Mouse (Mus musculus) heart, embryonic 16.5 days (tissue): ENCODE measurements around the gene Gm10260. TPM values are rescaled to one million over a fixed set of nuclear protein-coding genes. Genes with fewer than 3 reads are reported as not detected.

ENCODE experiments used
- ATAC-seq: fragments of 200-750 bp; cut with Nextera tagmentation; replicated peaks from 2 replicates; pipeline ENCODE4 v1.8.0; 2017; ENCODE audit warnings: moderate number of reproducible peaks; ENCODE audit not compliant: insufficient read depth, low FRiP score; ENCODE audit errors: extremely low read depth
- H3K27ac ChIP-seq: fragments of 300-500 bp; sonication (generic); 2 replicates; pipeline ENCODE4 v1.5.1; 2014; ENCODE audit warnings: mild to moderate bottlenecking, low read length, control low read depth, moderate library complexity
- H3K27me3 ChIP-seq: fragments of 300-500 bp; sonication (generic); 2 replicates; pipeline ENCODE4 v1.6.1; 2014; ENCODE audit warnings: low read length, mixed read lengths; ENCODE audit not compliant: control insufficient read depth, insufficient read depth
- H3K36me3 ChIP-seq: fragments of 300-500 bp; sonication (generic); 2 replicates; pipeline ENCODE4 v1.6.1; 2014; ENCODE audit not compliant: control insufficient read depth, insufficient read depth
- H3K4me1 ChIP-seq: fragments of 300-500 bp; sonication (generic); 2 replicates; pipeline ENCODE4 v1.6.1; 2014; ENCODE audit warnings: low read length, mixed read lengths; ENCODE audit not compliant: control insufficient read depth, insufficient read depth
- H3K4me2 ChIP-seq: fragments of 300-500 bp; sonication (generic); 2 replicates; pipeline ENCODE4 v1.6.1; 2014; ENCODE audit warnings: low read depth, mild to moderate bottlenecking, control low read depth, low read length
- H3K4me3 ChIP-seq: fragments of 300-500 bp; sonication (generic); 2 replicates; pipeline ENCODE4 v1.5.1; 2014; ENCODE audit warnings: mild to moderate bottlenecking, control low read depth, low read length
- H3K9ac ChIP-seq: fragments of 300-500 bp; sonication (generic); 2 replicates; pipeline ENCODE4 v1.6.1; 2014; ENCODE audit warnings: low read length, control low read depth
- H3K9me3 ChIP-seq: fragments of 300-500 bp; sonication (generic); replicated peaks from 2 replicates; pipeline ENCODE4 v1.6.1; 2016; ENCODE audit warnings: low read length; ENCODE audit not compliant: control insufficient read depth
- WGBS: fragments of 180-500 bp; shearing (Covaris S2); extraction: QIAGEN DNeasy Blood & Tissue Kit; methylation state at CpG from one replicate; pipeline ENCODE4 v1.1.7; 2014; 5-methylcytosine and 5-hydroxymethylcytosine counted together
- polyA plus RNA-seq: library from polyadenylated mRNA; unstranded; fragments of >200 nt; fragmentation: Nextera tagmentation; extraction: Ambion mirVana; gene quantifications from 2 replicates; pipeline ENCODE4 v1.2.1, GENCODE M21; 2015

Gene Gm10260
- 4.5 and 21.3 TPM in 2 replicates for polyA plus RNA-seq

DNA sequence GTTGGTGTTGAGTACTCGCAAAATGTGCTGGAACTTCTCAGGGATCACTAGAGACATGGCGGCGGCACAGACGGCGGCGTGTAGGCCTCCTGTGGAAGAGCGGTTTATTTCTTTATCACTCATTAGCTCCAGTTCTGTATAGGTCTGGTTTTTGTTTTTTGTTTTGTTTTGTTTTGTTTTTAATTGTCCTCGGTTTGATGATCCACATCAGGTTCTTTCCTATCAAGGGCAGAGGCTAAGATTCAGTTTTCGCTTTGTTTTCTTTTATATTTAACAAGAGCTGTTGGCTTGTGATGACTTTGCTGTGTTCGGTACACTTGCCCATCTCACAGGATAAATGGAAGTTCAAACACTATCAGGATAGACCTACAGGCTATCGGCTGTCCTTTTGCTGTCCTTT is at the start of gene Gm10260:
Gene Gm10260 (minus strand): TSS at position 101 of the 400 bp plus-strand sequence.
- no peak within 1 kb of the TSS for H3K9ac ChIP-seq
- H3K9me3 ChIP-seq = no peaks in the 10 kb centered on the region
- no peak within 1 kb of the TSS for H3K4me3 ChIP-seq
- no peaks in the 10 kb centered on the region for H3K36me3 ChIP-seq
- H3K27me3 ChIP-seq = no peaks in the 10 kb centered on the region
- peaks cover 10% of the 10 kb centered on the region for H3K4me1 ChIP-seq
- H3K27ac ChIP-seq = no peak within 1 kb of the TSS
- 95% methylated on average over 10 of the region's 11 CpGs for WGBS
- no peak for ATAC-seq
- H3K4me2 ChIP-seq = no peak within 1 kb of the TSS

DNA sequence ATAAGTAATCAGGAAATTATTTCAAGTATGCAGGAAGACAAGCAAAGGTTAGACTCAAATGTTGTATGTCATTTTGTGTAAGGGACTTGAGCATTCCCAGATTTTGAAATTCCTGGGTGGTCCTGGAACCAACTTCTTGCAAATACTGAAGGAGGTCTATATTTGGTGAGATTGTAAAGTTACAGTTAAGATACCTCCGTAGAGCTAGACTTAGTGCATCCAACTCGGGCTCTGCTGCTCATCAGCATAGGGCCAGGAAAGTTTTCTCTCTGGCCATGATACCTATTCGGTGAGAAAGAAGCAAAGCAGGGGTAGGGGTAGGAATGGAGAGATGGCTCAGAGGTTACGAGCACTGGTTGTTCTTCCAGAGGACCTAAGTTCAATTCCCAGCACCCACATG is 49.4 kb upstream of the Gm10260 start:
- WGBS = 82% methylated on average over 4 of the region's 4 CpGs
- Histone ChIP-seq H3K4me1 (no peaks in the 10 kb centered on the region), H3K4me3 (no peak overlapping the region), H3K27ac (no peak overlapping the region), H3K36me3 (no peaks in the 10 kb centered on the region), H3K9ac (no peak overlapping the region), H3K9me3 (no peaks in the 10 kb centered on the region), H3K4me2 (no peak overlapping the region), H3K27me3 (no peaks in the 10 kb centered on the region)
- no peak for ATAC-seq

DNA sequence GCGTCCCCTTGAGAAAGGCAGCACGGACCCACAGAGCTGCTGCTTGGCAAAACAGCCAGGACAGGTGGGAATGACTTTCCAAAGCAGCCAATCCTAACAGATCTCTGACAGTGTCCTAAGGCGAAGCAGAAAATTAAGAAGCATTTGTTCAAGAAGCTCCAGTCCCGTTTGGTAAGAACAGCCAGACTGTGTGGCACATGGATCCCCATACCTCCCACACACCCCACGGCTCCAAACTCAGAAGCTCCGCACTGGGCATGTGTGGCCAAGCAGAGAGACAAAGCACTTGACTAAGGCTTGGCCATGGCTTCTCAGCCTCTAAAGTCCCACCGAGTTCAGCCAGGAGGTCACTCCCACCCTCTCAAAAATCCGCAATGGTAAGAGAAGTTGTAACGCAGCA is 45.5 kb upstream of the Gm10260 start:
- no peaks in the 10 kb centered on the region for H3K4me1 ChIP-seq
- no peak for ATAC-seq
- H3K27me3 ChIP-seq = no peaks in the 10 kb centered on the region
- H3K4me3 ChIP-seq = no peak overlapping the region
- H3K27ac ChIP-seq = no peak overlapping the region
- WGBS = 79% methylated on average over 9 of the region's 9 CpGs
- H3K4me2 ChIP-seq = no peak overlapping the region
- no peaks in the 10 kb centered on the region for H3K9me3 ChIP-seq
- H3K36me3 ChIP-seq = no peaks in the 10 kb centered on the region
- H3K9ac ChIP-seq = no peak overlapping the region

DNA sequence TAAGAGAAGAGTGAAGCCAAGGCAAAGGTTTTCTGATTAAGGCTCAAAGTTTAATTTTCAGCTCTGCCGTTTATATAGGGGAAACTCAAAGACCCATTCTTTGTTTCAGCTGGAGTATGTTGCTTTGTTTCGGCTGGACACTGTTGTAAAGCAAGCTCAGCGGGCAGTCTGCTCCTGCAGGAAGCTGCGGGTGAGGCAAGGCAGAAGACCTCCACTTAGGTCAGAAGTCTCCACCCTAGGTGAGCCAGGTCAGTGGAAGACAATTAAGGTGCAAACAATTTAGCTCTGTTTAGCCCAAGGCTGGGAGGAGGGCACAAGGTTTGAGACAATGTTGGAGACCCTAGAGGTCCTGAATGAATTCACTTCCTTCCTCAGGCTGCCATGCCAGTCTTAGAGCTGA is 42.0 kb upstream of the Gm10260 start:
- Histone ChIP-seq H3K4me3 (no peak overlapping the region), H3K36me3 (no peaks in the 10 kb centered on the region), H3K4me2 (no peak overlapping the region), H3K4me1 (no peaks in the 10 kb centered on the region), H3K27me3 (no peaks in the 10 kb centered on the region), H3K9ac (no peak overlapping the region), H3K27ac (no peak overlapping the region), H3K9me3 (no peaks in the 10 kb centered on the region)
- ATAC-seq = no peak
- 77% methylated on average over 4 of the region's 4 CpGs for WGBS

DNA sequence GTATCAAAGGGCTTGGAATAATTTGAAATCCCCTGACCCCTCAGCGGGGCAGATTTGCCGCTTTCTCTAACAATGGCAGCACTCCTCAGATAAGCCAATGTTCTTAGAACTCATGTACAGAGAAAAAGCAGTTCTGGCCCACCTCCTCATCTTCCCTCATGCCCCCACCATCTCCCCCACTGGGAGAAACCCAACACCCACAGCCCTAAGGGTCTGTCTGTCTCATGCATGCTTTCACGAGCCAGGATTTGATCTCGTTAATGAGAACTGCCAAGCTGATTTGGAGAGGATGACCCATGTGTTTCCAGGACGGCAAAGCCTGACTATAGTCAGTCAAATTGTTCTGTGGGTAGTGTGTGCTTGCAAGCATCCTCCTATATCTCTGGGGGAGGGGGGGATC is 37.0 kb upstream of the Gm10260 start:
- ATAC-seq = no peak
- no peaks in the 10 kb centered on the region for H3K27me3 ChIP-seq
- WGBS = 66% methylated on average over 5 of the region's 5 CpGs
- H3K9me3 ChIP-seq = no peaks in the 10 kb centered on the region
- no peak overlapping the region for H3K4me2 ChIP-seq
- H3K9ac ChIP-seq = no peak overlapping the region
- H3K27ac ChIP-seq = no peak overlapping the region
- no peaks in the 10 kb centered on the region for H3K4me1 ChIP-seq
- no peak overlapping the region for H3K4me3 ChIP-seq
- H3K36me3 ChIP-seq = no peaks in the 10 kb centered on the region

DNA sequence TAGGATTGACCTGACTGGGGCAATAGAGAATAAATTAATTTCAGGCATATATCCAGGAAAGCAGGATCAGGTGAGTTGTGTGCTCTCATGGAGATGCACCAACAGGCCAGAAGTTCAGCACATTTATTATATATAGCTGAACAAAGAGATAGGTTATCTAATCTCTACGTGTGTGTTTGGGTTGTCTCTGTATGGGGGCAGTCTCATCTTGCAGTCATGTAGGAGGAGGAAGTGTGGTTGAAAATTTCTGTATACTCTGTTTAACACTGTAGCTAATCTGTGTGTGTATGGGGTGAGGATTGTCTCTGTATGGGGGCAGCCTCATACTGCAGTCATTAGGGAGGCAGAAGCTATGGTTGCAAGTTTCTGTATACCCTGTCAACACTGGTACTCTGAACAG is 34.3 kb upstream of the Gm10260 start:
- Histone ChIP-seq H3K36me3 (no peaks in the 10 kb centered on the region), H3K9me3 (no peaks in the 10 kb centered on the region), H3K4me2 (no peak overlapping the region), H3K4me3 (no peak overlapping the region), H3K9ac (no peak overlapping the region), H3K27me3 (no peaks in the 10 kb centered on the region), H3K4me1 (peaks cover 4% of the 10 kb centered on the region; the same call in 1 of the 2 replicates), H3K27ac (no peak overlapping the region)
- WGBS = 45% methylated on average over 1 of the region's 1 CpGs
- no peak for ATAC-seq

DNA sequence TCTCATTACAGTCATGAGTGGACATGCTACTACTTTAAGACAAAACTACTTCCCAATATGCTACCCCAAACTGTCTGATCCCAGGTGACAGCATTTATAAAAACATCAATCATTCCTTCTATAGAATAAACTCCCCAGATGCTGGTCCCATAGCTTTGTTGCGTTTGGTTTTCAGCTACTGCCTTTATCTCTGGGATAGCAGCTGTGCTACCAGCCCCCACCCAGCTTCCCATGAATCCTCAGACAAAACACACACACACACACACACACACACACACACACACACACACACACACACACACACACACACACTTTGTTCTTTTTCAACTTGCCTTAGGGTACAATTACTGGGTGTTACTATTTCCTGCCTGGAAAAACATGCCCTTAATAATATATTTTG is 33.5 kb upstream of the Gm10260 start:
- Histone ChIP-seq H3K27ac (no peak overlapping the region), H3K4me3 (no peak overlapping the region), H3K9me3 (no peaks in the 10 kb centered on the region), H3K9ac (no peak overlapping the region), H3K36me3 (no peaks in the 10 kb centered on the region), H3K27me3 (no peaks in the 10 kb centered on the region), H3K4me2 (no peak overlapping the region), H3K4me1 (peaks cover 6% of the 10 kb centered on the region; the same call in 1 of the 2 replicates)
- 78% methylated on average over 1 of the region's 1 CpGs for WGBS
- ATAC-seq = no peak

DNA sequence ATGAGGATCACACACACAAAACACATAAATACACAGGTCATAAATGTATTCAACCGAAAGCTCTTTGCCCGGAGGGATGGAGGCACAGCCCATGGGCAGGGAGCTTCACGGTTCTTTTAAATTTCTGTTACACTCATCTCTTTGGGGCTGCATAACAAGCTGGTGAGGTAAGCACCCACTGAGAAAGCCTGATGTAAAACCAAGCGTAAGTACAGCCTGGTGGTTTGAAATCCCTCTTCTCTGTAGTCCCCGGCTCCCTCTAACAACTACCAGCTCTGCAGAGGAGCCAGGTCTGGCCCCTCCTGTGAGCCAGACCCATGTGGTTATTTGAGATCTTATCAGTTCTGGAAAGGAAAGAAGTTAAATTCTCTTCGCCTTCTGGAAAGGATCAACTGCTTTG is 31.2 kb upstream of the Gm10260 start:
- Histone ChIP-seq H3K4me1 (peaks cover 6% of the 10 kb centered on the region; the same call in 1 of the 2 replicates), H3K9me3 (no peaks in the 10 kb centered on the region), H3K4me2 (no peak overlapping the region), H3K9ac (no peak overlapping the region), H3K27ac (no peak overlapping the region), H3K36me3 (no peaks in the 10 kb centered on the region), H3K27me3 (no peaks in the 10 kb centered on the region), H3K4me3 (no peak overlapping the region)
- no peak for ATAC-seq
- 37% methylated on average over 6 of the region's 6 CpGs for WGBS

DNA sequence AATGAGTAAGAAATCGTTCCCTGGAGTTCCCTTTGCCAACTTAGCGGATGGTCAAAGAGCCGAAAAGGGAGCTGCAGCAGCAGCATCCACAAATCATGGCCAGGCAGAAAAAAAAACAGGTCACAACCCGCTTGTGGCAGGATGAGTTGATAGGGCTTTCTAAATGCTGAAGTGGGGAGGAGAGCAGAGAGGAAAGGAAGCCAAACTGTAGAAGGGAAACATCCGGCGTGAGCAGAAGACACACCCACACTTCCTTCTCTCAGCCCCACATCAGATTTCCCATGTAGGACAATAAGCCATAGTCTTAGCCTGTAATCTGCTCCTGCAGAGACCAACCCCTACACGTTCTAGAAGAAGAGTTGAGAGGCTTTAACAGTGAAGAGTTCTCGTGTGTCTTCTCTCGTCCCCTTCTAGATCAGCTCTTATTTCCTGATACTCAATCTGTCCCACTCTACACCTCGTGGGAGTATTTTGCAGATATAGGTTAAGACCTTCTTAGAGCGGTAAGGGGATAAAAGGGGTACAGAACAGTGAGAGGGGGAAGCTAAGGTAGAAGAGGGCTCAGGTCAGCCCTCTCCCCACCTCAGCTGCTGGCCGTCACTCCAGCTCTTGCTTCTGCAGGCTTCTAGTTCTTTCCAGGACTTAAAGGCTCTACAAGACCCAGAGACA is 29.5 kb upstream of the Gm10260 start:
- Histone ChIP-seq H3K4me2 (no peak overlapping the region), H3K4me1 (peaks cover 6% of the 10 kb centered on the region; the same call in 1 of the 2 replicates), H3K36me3 (no peaks in the 10 kb centered on the region), H3K9me3 (no peaks in the 10 kb centered on the region), H3K27me3 (no peaks in the 10 kb centered on the region), H3K27ac (no peak overlapping the region), H3K9ac (no peak overlapping the region), H3K4me3 (no peak overlapping the region)
- ATAC-seq = no peak
- WGBS = 66% methylated on average over 12 of the region's 12 CpGs
